Mouse (Mus musculus) C2C12 (cell line): ENCODE measurements at regions not wholly inside any gene's neighbourhood (a gene's known extent, or its start where the extent isn't known, plus 50 kb on each side); places are given as distances from the start of the nearest gene placed in this dataset.

Experiments used
- H3K27me3 ChIP-seq: one replicate; pipeline ENCODE4 v1.6.1; 2011; ENCODE audit not compliant: control insufficient read depth, insufficient read depth, insufficient read length
- H3K36me3 ChIP-seq: one replicate; pipeline ENCODE4 v1.6.1; 2011; ENCODE audit not compliant: control insufficient read depth, insufficient read depth
- H3K4me3 ChIP-seq: one replicate; pipeline ENCODE4 v1.5.1; 2011; ENCODE audit warnings: mild to moderate bottlenecking, control low read depth; ENCODE audit not compliant: poor library complexity, insufficient read depth, severe bottlenecking
- H3K79me2 ChIP-seq: one replicate; pipeline ENCODE4 v1.6.1; 2011; ENCODE audit not compliant: control insufficient read depth, insufficient read depth
- H3K79me3 ChIP-seq: one replicate; pipeline ENCODE4 v1.6.1; 2011; ENCODE audit warnings: low read depth, control low read depth
- H3ac ChIP-seq: one replicate; pipeline ENCODE3; 2011; ENCODE audit warnings: low read depth; ENCODE audit not compliant: control insufficient read depth, insufficient read length
- CEBPB ChIP-seq: IDR thresholded peaks from one replicate; pipeline ENCODE4 v1.6.1; 2011; ENCODE audit warnings: low read depth, mild to moderate bottlenecking, control low read depth, moderate library complexity
- CTCF ChIP-seq: IDR thresholded peaks from one replicate; pipeline ENCODE4 v1.5.1; 2011; ENCODE audit not compliant: control insufficient read depth, insufficient read depth, insufficient read length
- FOSL1 ChIP-seq: IDR thresholded peaks from one replicate; pipeline ENCODE4 v1.8.0; 2011; ENCODE audit warnings: mild to moderate bottlenecking, low read length; ENCODE audit not compliant: poor library complexity, insufficient read depth, severe bottlenecking
- MAX ChIP-seq: IDR thresholded peaks from one replicate; pipeline ENCODE4 v1.6.1; 2011; ENCODE audit warnings: mild to moderate bottlenecking, control low read depth
- MYOD1 ChIP-seq: IDR thresholded peaks from one replicate; pipeline ENCODE4 v1.6.1; 2011; ENCODE audit warnings: low read depth; ENCODE audit not compliant: control insufficient read depth, insufficient read length
- MYOG ChIP-seq: IDR thresholded peaks from one replicate; pipeline ENCODE4 v1.6.1; 2011; ENCODE audit not compliant: control insufficient read depth, insufficient read length; ENCODE audit errors: extremely low read depth
- USF1 ChIP-seq: IDR thresholded peaks from one replicate; pipeline ENCODE4 v1.6.1; 2011; ENCODE audit warnings: low read depth, mild to moderate bottlenecking, control low read depth, moderate library complexity

DNA sequence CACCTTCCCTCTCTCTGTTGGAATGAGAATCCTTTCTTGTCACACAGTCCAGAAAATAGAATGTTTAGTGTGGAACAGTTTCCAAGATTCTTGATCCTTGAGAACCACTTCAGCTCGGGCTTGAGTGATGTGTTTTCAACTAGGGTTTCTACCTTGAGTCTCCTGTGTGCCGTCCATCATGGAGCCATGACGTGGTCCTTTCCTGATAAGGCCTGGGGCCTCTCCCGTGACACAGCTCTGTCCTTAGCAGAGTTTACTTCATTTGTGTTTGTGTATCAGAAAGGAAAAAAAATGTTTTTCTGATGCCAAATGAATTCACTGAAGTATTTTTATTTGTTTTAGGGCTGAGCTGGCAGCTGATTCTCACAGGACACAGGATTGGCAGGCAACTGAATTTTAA, 148.6 kb downstream of the Mettl11b start:
- H3K36me3 ChIP-seq: no peaks in the 10 kb centered on the region
- H3K4me3 ChIP-seq: no peak overlapping the region
- H3K79me3 ChIP-seq: no peaks in the 10 kb centered on the region
- no peak for TF ChIP-seq MAX
- no peak for TF ChIP-seq CTCF
- no peak for TF ChIP-seq FOSL1
- TF ChIP-seq CEBPB: no peak
- TF ChIP-seq MYOD1: no peak
- no peak for TF ChIP-seq USF1
- no peak for TF ChIP-seq MYOG
- H3K79me2 ChIP-seq: no peaks in the 10 kb centered on the region
- no peak overlapping the region for H3ac ChIP-seq
- H3K27me3 ChIP-seq: no peaks in the 10 kb centered on the region

DNA sequence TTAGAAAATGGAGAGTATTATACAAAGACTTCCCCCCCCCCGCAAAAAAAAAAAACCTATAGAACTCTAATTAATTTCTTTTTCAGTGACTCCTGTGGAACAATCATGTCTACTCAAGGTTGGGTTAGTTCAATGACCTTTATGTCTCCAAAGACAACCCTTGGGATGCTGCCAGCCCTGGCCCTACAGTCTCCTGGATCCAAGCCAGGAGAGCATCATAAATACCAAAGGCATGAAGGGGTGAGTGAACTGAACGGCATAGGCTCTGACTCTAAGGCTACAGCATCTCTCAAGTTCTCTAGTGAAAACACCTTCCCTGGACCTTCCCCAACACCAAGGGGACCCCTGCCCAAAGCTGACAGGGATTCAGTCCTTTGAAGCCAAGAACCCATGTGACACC, 149.4 kb downstream of the Mettl11b start:
- Histone ChIP-seq H3K79me3 (no peaks in the 10 kb centered on the region), H3K79me2 (no peaks in the 10 kb centered on the region), H3K36me3 (no peaks in the 10 kb centered on the region), H3ac (no peak overlapping the region), H3K27me3 (no peaks in the 10 kb centered on the region), H3K4me3 (no peak overlapping the region)
- TF ChIP-seq MYOG (no peak), USF1 (no peak), MAX (no peak), MYOD1 (no peak), CTCF (no peak), FOSL1 (no peak), CEBPB (no peak)

DNA sequence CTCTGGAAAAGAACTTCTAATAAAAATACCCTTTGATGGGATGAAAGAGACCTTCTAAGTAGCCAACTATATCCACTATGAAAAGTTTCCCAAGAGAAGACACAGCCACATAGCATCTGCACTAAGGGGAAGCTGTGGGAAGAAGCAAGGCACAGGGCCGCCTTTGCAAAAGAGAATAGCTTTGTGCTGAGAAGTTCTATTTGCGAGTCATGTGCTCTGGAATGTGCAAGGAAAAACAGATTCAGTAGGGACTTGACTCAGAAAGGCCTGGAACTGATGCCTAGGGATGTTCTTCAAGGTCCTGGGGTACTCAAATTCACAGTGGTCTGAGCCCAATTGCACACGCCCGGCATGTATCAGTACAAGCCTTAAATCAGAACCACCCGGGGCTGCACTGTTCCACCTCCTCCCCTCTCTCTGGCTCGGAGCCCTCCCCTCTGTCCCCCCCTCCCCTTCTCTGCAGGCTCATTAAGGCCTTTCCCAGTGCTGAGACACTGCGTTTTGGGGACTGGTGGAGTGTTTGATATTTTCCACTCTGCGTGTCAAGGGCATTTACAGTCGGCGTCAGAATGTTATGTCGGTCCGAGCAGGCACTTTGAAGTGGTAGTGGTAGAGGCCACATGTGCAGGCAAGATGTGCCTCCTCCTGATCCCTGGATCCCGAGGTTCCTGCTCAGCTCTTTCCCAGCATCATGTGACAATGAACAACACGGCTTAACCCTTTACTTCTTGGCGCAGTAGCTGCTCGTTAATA, 150.4 kb downstream of the Mettl11b start:
- Histone ChIP-seq H3K79me2 (no peaks in the 10 kb centered on the region), H3ac (no peak overlapping the region), H3K36me3 (no peaks in the 10 kb centered on the region), H3K27me3 (no peaks in the 10 kb centered on the region), H3K4me3 (no peak overlapping the region), H3K79me3 (no peaks in the 10 kb centered on the region)
- TF ChIP-seq MAX (no peak), USF1 (no peak), MYOD1 (no peak), FOSL1 (no peak), CEBPB (no peak), MYOG (no peak), CTCF (no peak)

DNA sequence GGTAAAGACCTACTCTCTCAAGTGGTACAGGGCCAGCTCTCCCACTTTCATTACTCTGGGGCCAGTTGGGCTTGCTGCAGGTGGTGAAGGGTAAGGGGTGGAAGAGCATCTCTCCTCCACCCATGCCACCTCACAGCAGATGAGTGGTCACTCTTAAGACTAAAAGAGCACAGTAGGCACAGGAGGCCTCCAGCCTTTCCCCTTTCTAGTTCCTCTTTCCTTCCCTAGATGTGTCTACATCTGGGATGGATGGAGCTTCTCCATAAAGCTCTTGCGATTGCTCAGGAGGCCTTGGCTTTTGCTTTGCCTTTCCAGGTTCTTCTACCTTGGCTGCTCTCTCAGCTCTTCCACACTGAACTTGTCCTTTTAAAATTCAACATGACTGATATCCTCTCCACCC, 151.5 kb downstream of the Mettl11b start:
- Histone ChIP-seq H3K79me2 (no peaks in the 10 kb centered on the region), H3K4me3 (no peak overlapping the region), H3ac (no peak overlapping the region), H3K36me3 (no peaks in the 10 kb centered on the region), H3K27me3 (no peaks in the 10 kb centered on the region), H3K79me3 (no peaks in the 10 kb centered on the region)
- TF ChIP-seq CEBPB (no peak), CTCF (no peak), MYOD1 (no peak), USF1 (no peak), MYOG (no peak), MAX (no peak), FOSL1 (no peak)

DNA sequence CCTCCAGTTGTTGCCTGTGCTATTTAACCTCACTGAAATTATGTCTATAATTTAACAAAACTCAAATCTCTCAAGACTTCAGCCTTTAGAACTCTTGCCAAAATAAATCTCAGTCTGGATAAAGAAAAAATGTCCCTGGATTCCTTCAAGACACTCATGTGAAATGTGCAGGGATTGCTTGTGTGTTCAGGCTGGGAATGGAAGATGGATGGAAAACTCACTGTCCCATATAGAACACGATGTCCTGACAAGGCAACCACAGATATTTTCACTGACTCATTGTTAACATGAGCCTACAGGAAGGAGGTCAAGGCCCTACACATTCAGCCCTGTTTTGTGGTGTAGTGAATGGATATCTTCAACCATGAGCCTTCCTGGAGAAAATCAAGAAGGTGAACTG, 160.3 kb upstream of the Gorab start:
- Histone ChIP-seq H3ac (no peak overlapping the region), H3K4me3 (no peak overlapping the region), H3K79me3 (no peaks in the 10 kb centered on the region), H3K79me2 (no peaks in the 10 kb centered on the region), H3K36me3 (no peaks in the 10 kb centered on the region), H3K27me3 (no peaks in the 10 kb centered on the region)
- TF ChIP-seq MYOD1 (peak; percentile 5), FOSL1 (peak; percentile 19), MYOG (no peak), CTCF (no peak)

DNA sequence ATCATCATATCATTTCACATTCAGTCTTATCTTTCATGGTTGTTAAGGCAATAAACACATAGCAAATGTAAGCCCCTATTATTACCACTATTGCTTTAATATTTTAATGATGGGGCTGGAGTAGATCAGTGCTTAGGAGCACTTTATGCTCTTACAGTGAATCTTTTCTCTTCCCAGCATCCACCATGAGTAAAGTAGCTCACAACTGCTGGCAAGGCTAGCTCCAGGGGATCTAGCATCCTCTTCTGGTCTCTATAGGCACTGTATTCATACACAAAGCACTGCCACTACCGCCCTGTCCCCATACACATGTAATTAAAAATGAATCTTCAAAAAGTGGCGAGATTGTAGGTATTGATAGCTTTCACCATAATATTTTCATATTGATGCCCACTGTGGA, 159.6 kb upstream of the Gorab start:
- no peaks in the 10 kb centered on the region for H3K79me3 ChIP-seq
- no peak overlapping the region for H3ac ChIP-seq
- no peaks in the 10 kb centered on the region for H3K79me2 ChIP-seq
- no peak overlapping the region for H3K4me3 ChIP-seq
- no peaks in the 10 kb centered on the region for H3K27me3 ChIP-seq
- TF ChIP-seq MAX (no peak), CTCF (no peak), FOSL1 (no peak), USF1 (no peak), MYOG (no peak), CEBPB (no peak), MYOD1 (no peak)
- no peaks in the 10 kb centered on the region for H3K36me3 ChIP-seq
